Mouse (Mus musculus): ENCODE results near the gene Tefm. TPM values are rescaled to one million over a fixed set of nuclear protein-coding genes. Genes with fewer than 3 reads are reported as not detected.

Tefm gene
- 25.8 TPM for polyA plus RNA-seq (2017; shearing (Covaris generic))

DNA sequence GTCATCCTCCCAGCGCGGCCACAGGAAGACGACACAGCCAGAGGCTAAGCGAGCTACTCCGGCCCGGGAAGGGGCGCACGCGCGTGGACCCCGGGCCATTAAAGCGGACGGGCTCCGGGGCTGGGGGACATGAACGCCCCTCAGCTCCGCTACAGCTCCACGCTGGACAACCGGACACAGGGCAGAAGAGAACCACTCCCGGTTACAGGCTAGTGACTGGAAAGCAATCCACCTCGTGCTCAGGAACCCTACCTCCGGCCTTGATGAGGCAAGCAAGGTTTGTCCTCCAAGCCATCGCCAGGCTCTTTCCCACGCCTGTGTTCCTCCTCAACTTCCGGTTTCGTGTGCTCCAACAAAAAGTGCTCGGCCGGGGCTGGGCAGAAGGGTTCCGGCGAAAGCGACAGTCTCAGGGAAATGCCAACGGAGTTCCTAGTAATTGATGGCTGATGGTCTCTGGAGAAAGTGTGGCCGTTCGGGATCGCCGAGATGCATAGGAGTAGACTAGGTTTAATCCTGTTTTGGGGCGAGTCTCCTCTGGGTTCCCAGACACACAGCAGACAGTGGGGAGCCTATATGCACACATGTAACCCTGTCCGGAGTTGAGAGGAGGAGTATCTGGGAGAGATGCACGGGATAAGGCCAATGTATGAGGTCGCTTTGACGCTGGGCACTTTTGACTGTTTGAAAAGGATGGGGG, at the start of gene Tefm:
TSS of gene Tefm (minus strand) at position 351 of the 697 bp plus-strand sequence.

DNA sequence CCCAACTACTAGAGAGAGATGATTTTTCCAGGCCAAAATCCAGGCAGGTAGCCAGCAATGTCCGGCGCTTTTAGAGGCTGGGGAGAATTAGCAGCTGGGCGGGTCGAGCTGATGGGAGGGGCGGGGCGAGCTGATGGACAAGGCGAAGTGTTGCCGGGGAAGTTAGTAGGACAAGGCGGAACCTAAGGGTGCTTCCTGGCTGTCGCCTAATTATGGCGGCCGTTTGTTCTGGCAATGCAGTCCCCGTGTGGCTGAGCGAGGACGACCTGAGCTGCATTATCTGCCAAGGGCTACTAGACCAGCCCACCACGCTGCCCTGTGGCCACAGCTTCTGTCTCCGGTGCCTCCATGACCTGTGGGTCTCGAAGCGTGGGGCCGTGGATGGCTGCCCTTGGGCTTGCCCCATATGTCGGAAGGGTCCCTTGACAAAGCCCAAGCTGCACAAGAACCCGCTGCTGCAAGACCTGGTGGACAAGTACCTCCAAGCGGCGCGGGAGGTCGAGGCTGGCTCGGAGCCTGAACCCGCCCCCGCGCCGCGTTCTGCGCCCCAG, 41.8 kb upstream of the Tefm start, which contains the start of gene Rnf135:
TSS of gene Rnf135 (plus strand) at position 147 of the 551 bp plus-strand sequence.

DNA sequence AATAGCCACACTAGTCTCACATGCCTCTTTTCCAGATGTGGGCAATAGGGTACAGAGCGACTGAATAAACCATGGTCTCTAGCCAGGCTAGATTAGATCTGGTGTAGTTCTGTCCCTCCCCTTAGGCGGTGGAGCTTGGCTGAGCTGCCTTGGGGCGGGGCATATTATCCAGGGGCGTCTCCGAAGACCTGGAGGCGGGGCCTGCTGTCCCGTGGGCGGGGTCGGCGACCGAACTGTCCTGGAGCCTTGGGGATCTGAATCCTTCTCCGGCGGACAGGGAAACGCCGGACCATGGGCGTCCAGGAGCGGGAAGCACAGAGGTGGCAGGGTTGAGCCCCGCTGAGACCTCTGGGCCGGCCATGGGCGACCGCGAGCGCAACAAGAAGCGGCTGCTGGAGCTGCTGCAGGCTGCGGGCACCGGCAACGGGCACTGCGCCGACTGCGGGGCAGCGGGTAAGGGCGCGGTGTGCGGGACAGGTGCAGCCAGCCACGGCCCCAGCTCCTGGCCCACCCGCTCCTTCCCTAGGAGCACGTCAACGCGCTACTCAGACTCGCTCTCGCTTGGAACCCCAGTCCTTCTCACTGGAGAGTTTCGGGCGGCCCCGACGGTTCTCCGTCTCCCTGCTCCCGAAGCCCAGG, 12.0 kb upstream of the Tefm start, which contains the start of gene Adap2:
TSS of gene Adap2 (plus strand) at position 249 of the 639 bp plus-strand sequence.

DNA sequence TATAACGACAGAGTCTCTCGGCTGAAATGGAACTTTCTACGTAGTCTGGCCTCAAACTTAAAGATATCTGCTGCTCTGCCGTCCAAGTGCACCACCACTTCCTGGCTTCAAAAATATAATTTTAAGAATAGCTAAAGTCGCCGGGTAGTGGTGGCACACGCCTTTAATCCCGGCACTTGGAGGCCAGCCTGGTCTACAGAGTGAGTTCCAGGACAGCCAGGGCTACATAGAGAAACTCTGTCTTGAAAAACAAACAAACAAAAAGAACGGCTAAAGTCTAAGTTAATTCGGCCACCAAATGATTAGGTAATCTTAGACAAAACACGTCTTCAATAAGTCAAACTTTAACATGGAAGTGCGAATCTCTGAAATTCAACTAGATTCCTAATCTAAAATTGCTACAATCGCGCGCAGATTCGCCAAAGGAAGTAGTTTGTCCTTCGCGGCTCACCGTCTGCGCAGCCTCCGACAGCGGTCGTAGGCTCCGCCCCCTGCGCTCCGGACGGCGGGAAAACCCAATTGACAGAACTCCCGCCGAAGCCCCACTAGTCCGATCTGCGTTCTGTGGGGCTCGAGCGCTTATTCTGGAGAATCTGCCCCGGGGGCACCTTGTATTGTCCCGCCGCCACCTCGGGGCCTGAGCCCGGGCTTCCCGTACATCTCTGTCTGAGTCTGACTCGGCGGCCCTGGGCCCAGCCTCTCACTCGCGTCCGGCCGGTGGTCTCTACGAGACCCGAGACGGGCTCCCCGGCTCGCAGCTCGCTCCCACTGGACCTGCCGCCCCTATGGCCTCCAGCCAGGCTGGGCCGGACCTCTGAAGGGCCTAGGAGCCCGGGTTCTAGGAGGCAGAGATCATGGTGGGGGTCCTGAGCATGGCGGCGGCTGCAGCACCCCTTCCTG, 52.8 kb downstream of the Tefm start, which contains the start of gene Atad5:
TSS of gene Atad5 (plus strand) at position 484 of the 900 bp plus-strand sequence.

Other genes with a start within 250 kb of the Tefm start
- gene Utp6, start 179.8 kb downstream of the Tefm start, polyA plus RNA-seq (2017; shearing (Covaris generic)): 62.9 TPM
- 8.1 TPM for gene Suz12, start 149.1 kb downstream of the Tefm start, polyA plus RNA-seq (2017; shearing (Covaris generic))
- 336 TPM for gene Crlf3, start 61.2 kb downstream of the Tefm start, polyA plus RNA-seq (2017; shearing (Covaris generic))
- 4.5 TPM for gene Atad5, start 52.8 kb downstream of the Tefm start, polyA plus RNA-seq (2017; shearing (Covaris generic))
- gene Adap2, start 11.9 kb upstream of the Tefm start, polyA plus RNA-seq (2017; shearing (Covaris generic)): 0.28 TPM
- gene Rnf135, start 41.7 kb upstream of the Tefm start, polyA plus RNA-seq (2017; shearing (Covaris generic)): 18.2 TPM
- gene Rhot1, start 66.8 kb upstream of the Tefm start, polyA plus RNA-seq (2017; shearing (Covaris generic)): 28.8 TPM
- gene Rhbdl3, start 158.7 kb upstream of the Tefm start, polyA plus RNA-seq (2017; shearing (Covaris generic)): 0.76 TPM
- 16.9 TPM for gene 5730455P16Rik, start 235.9 kb upstream of the Tefm start, polyA plus RNA-seq (2017; shearing (Covaris generic))
- gene Zfp207, start 241.1 kb upstream of the Tefm start, polyA plus RNA-seq (2017; shearing (Covaris generic)): 301 TPM

Measured in activated CD4-positive, CD25-positive, alpha-beta regulatory T cell, adult 9 weeks (primary cell).